Mouse (Mus musculus): ENCODE results near the gene Hrh1.
A peak's percentile ranks its signal among the peaks of the same experiment; 100 is the strongest.

The Hrh1 gene

GRCm38 (mm10) chr6:114397691-114398217, at the start of gene Hrh1:
TSS of gene Hrh1 (plus strand) at chr6:114397936.
- peak; percentile 46 for DNase-seq (ENCODE audit: low read depth, low spot score)

GRCm38 (mm10) chr6:114354635-114355034, 43.1 kb upstream of the Hrh1 start:
- no peak for DNase-seq (ENCODE audit: low read depth, low spot score)

- DNase-seq (ENCODE audit: low read depth, low spot score): no peak
These were observed 39.6 kb upstream of the Hrh1 start for GRCm38 (mm10) chr6:114358171-114358570.

GRCm38 (mm10) chr6:114362355-114362754, 35.4 kb upstream of the Hrh1 start:
- DNase-seq (ENCODE audit: low read depth, low spot score): no peak

GRCm38 (mm10) chr6:114363740-114364139, 34.0 kb upstream of the Hrh1 start:
- DNase-seq (ENCODE audit: low read depth, low spot score): no peak

- no peak for DNase-seq (ENCODE audit: low read depth, low spot score)
These were observed 33.0 kb upstream of the Hrh1 start for GRCm38 (mm10) chr6:114364734-114365133.

GRCm38 (mm10) chr6:114366191-114366590, 31.5 kb upstream of the Hrh1 start:
- DNase-seq (ENCODE audit: low read depth, low spot score): no peak

GRCm38 (mm10) chr6:114367681-114368080, 30.1 kb upstream of the Hrh1 start:
- no peak for DNase-seq (ENCODE audit: low read depth, low spot score)

- no peak for DNase-seq (ENCODE audit: low read depth, low spot score)
These were observed 29.5 kb upstream of the Hrh1 start for GRCm38 (mm10) chr6:114368196-114368595.

GRCm38 (mm10) chr6:114372741-114373140, 25.0 kb upstream of the Hrh1 start:
- DNase-seq (ENCODE audit: low read depth, low spot score): no peak

- DNase-seq (ENCODE audit: low read depth, low spot score): no peak
These were observed 16.9 kb upstream of the Hrh1 start for GRCm38 (mm10) chr6:114380872-114381271.

GRCm38 (mm10) chr6:114387320-114387719, 10.4 kb upstream of the Hrh1 start:
- no peak for DNase-seq (ENCODE audit: low read depth, low spot score)

- DNase-seq (ENCODE audit: low read depth, low spot score): no peak
These were observed 9.9 kb upstream of the Hrh1 start for GRCm38 (mm10) chr6:114387855-114388254.

- DNase-seq (ENCODE audit: low read depth, low spot score): no peak
These were observed 7.6 kb upstream of the Hrh1 start for GRCm38 (mm10) chr6:114390129-114390528.

- no peak for DNase-seq (ENCODE audit: low read depth, low spot score)
These were observed 2.8 kb upstream of the Hrh1 start for GRCm38 (mm10) chr6:114394982-114395381.

- no peak for DNase-seq (ENCODE audit: low read depth, low spot score)
These were observed 1.1 kb upstream of the Hrh1 start for GRCm38 (mm10) chr6:114396605-114397004.

GRCm38 (mm10) chr6:114397280-114397679, 456 bp upstream of the Hrh1 start:
- no peak for DNase-seq (ENCODE audit: low read depth, low spot score)

- peak; percentile 36 for DNase-seq (ENCODE audit: low read depth, low spot score)
These were observed 890 bp downstream of the Hrh1 start for GRCm38 (mm10) chr6:114398626-114399025.

- DNase-seq (ENCODE audit: low read depth, low spot score): no peak
These were observed 2.7 kb downstream of the Hrh1 start for GRCm38 (mm10) chr6:114400387-114400786.

GRCm38 (mm10) chr6:114400841-114401240, 3.1 kb downstream of the Hrh1 start:
- DNase-seq (ENCODE audit: low read depth, low spot score): no peak

GRCm38 (mm10) chr6:114402161-114402560, 4.4 kb downstream of the Hrh1 start:
- DNase-seq (ENCODE audit: low read depth, low spot score): no peak

- DNase-seq (ENCODE audit: low read depth, low spot score): no peak
These were observed 5.9 kb downstream of the Hrh1 start for GRCm38 (mm10) chr6:114403632-114404031.

GRCm38 (mm10) chr6:114404128-114404527, 6.4 kb downstream of the Hrh1 start:
- no peak for DNase-seq (ENCODE audit: low read depth, low spot score)

GRCm38 (mm10) chr6:114404774-114405468, 7.2 kb downstream of the Hrh1 start:
- DNase-seq (ENCODE audit: low read depth, low spot score): no peak
